Mouse (Mus musculus) brain, embryonic 14.5 days (tissue): Measurements from ENCODE around the gene Cyp4v3.

ENCODE experiments used
- CTCF ChIP-seq: fragments of 200-500 bp; IDR thresholded peaks from 2 replicates; pipeline ENCODE4 v1.5.1; 2012; ENCODE audit warnings: inconsistent platforms, mild to moderate bottlenecking, moderate library complexity, borderline replicate concordance; ENCODE audit not compliant: insufficient read depth, insufficient read length; ENCODE audit errors: extremely low read depth
- POLR2A ChIP-seq: fragments of 200-500 bp; IDR thresholded peaks from 2 replicates; pipeline ENCODE4 v1.6.1; 2012; ENCODE audit warnings: mild to moderate bottlenecking, inconsistent platforms, borderline replicate concordance; ENCODE audit not compliant: poor library complexity, insufficient read depth, insufficient read length, severe bottlenecking; ENCODE audit errors: extremely low read depth

DNA sequence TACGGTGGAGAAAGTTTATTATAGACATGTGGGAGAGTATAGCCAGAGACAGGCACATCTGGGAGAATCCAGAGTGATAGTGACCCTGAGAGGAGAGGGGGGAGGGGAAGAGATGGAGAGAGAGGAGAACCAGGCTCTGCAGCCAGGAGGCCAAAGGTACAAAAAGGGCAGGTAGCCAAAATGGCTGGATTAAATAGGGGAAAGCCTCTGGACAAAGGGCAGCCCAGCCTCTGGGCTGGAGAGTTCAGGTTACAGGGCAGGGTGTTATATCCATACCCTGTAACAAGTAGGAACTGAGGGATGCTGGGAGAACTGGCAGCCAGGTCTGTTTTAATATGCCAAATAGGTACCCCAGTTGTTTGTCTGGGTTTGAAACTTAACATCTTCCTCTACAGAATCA is 30.2 kb upstream of the Cyp4v3 start:
- TF ChIP-seq CTCF (no peak), POLR2A (no peak)
